Mouse (Mus musculus) adrenal gland, adult (tissue): Measurements from ENCODE around the gene Sptbn4.

Experiments
- DNase-seq, 2 experiments: peaks; one replicate each; pipeline ENCODE4 v3.0.0; 2022 to 2023; ENCODE audit warnings: low spot score in 1 of 2; ENCODE audit not compliant: inconsistent age in 2 of 2

Gene Sptbn4

GRCm38 (mm10) chr7:27329326-27329947 lies 118.0 kb downstream of the Sptbn4 start:
- peak; percentile 82 to 94 for DNase-seq

- peak; percentile 45 to 63 for DNase-seq
Observed at GRCm38 (mm10) chr7:27328648-27329047, 118.8 kb downstream of the Sptbn4 start.

- DNase-seq, result peak in 1 of 2 experiments; percentile 30
Observed at GRCm38 (mm10) chr7:27328161-27328560, 119.3 kb downstream of the Sptbn4 start.

- no peak for DNase-seq
Observed at GRCm38 (mm10) chr7:27327500-27327899, 120.0 kb downstream of the Sptbn4 start.

- peak; percentile 44 to 69 for DNase-seq
Observed at GRCm38 (mm10) chr7:27326101-27326880, 121.2 kb downstream of the Sptbn4 start.

DNA sequence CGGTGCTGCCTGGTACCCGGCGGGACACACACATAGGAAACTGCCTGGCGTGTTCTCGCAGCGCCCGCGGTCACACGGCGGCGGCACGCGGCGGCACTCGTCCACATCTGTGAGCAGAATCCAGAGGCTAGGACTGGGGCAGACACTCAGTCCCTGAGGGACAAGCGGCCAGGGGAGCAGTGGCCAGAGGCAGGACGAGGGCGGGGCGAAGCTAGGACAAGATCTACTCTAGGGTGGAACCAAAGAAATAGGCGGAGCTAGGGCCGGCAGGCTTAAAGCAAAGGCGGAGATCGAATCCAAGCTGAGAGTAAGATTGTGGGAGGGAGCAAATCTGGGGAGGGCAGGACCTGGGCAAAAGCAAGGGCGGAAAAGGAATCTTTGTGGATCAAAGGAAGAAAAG lies 121.8 kb downstream of the Sptbn4 start:
- DNase-seq, result peak; percentile 82 to 90

GRCm38 (mm10) chr7:27324928-27325327 lies 122.6 kb downstream of the Sptbn4 start:
- no peak for DNase-seq

- no peak for DNase-seq
Observed at GRCm38 (mm10) chr7:27324161-27324560, 123.3 kb downstream of the Sptbn4 start.

GRCm38 (mm10) chr7:27323001-27323400 lies 124.5 kb downstream of the Sptbn4 start:
- DNase-seq, result no peak

DNA sequence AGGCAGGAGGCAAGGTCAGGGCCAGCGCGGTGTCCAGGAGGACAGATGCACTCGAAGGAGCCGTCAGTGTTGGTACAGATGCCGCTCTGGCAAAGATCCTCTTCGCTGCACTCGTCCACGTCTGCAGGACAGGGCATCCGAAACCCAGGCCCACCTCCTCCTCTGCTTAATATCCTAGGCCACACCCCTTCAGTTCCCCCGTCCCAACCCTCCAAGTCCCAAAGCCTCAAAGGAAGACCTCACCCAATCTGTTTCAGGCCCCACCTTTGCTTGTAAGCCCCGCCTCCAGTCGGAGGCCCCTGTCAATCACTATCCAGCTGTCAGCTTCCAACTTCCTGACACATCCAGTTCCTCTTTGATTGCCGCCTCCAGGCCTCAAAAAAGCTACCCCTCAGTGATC lies 125.2 kb downstream of the Sptbn4 start:
- DNase-seq, result peak in 1 of 2 experiments; percentile 31

GRCm38 (mm10) chr7:27319411-27319810 lies 128.1 kb downstream of the Sptbn4 start:
- no peak for DNase-seq

DNA sequence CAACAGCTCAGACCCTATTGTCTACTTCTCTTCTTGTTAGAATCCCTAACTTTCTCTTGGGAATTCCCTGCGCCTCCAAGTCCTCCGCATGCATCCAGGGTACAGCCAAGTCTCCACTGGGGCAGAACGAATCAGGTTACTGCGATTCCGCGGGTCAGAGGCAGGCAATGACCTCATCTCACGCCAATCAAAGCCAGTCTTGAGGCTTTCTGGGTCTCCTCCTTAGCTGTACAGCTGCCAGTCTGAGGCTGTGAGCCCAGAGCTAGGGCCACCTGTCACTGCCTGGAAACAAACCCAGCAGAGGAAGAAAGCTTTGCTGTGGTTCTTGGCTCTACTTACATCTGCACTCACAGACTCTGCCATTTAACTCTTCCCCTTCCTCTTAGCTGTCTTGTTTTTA lies 131.5 kb downstream of the Sptbn4 start:
- DNase-seq, result peak in 1 of 2 experiments; percentile 26

GRCm38 (mm10) chr7:27314393-27314792 lies 133.1 kb downstream of the Sptbn4 start:
- DNase-seq, result no peak

- no peak for DNase-seq
Observed at GRCm38 (mm10) chr7:27311651-27312284, 135.7 kb downstream of the Sptbn4 start.

GRCm38 (mm10) chr7:27310996-27311535 lies 136.4 kb downstream of the Sptbn4 start:
- DNase-seq, result no peak

DNA sequence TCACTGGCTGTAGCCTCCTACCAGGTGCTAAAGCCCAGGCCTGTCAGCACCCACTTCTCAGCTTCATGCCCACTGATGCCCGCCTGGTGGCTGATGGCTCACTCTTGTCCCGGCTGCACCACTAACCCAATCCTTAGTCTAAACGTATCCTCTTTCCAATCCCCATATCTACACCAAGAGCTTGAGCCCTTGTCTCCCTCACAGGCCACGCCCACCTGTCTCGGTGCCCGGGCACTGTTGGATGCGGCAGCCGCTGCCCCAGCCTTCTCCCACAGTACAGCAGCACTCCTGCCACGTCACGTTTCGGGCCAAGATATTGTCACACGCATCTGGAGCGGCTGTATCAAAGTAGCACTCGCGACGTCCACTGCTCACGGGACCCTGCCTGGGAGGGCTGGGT lies 137.2 kb downstream of the Sptbn4 start:
- peak; percentile 38 to 73 for DNase-seq

- DNase-seq, result no peak
Observed at GRCm38 (mm10) chr7:27309832-27310231, 137.7 kb downstream of the Sptbn4 start.

- peak in 1 of 2 experiments; percentile 55 for DNase-seq
Observed at GRCm38 (mm10) chr7:27308821-27309549, 138.5 kb downstream of the Sptbn4 start.

DNA sequence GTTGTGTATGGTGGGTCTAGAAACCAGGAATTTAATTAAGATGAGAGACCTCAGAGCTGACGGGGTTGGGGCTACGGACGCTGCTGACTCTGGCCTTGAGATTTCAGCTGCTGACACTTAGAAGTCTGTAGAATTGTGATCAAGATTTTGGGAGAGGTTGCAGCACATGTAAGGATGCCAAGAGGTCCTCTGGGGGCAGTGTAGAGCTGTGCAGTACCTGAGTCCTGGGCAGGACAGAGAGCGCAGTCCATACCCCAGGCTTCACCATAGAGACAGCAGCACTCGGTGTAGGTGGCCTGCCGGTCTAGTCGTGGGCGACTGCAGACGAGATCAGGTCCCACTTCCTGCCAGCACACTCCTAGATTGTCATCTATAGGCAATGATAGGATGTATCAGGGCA lies 139.9 kb downstream of the Sptbn4 start:
- DNase-seq, result no peak
